Mouse (Mus musculus): ENCODE results near the gene Cnih3.

GRCm38 (mm10) chr1:181372306-181372705 lies 19.9 kb downstream of the Cnih3 start:
- TF ChIP-seq POLR2A (IDR thresholded peaks at IDR 0.05; ENCODE audit: insufficient read length, low read depth) (no peak), REST (IDR thresholded peaks at IDR 0.05; ENCODE audit: insufficient read depth, insufficient read length) (no peak), MAX (IDR thresholded peaks at IDR 0.05; ENCODE audit: low read depth) (no peak), E2F4 (IDR thresholded peaks at IDR 0.05; ENCODE audit: insufficient read depth) (no peak), TCF12 (IDR thresholded peaks at IDR 0.05; ENCODE audit: insufficient read depth, poor library complexity, severe bottlenecking) (no peak), USF1 (IDR thresholded peaks at IDR 0.05; ENCODE audit: low read depth) (no peak), POLR2AphosphoS2 (IDR thresholded peaks at IDR 0.05; ENCODE audit: insufficient read length, low read depth) (no peak), TCF3 (IDR thresholded peaks at IDR 0.05; ENCODE audit: insufficient read length, low read depth) (no peak)
